Mouse (Mus musculus): ENCODE results near the gene Aup1. TPM values are rescaled to one million over a fixed set of nuclear protein-coding genes. Genes with fewer than 3 reads are reported as not detected.

Gene Aup1
- polyA plus RNA-seq, 1 experiment: 129 TPM

- peak overlapping the region; percentile 95 for H3K27ac ChIP-seq (ENCODE audit: insufficient read depth, low read length)
- 0 out of 2 replicates have a peak, but pooled peaks have one; percentile 30 for TF ChIP-seq POLR2A (IDR thresholded peaks at IDR 0.05; ENCODE audit: low read depth, low read length)
- no peak for TF ChIP-seq CTCF (IDR thresholded peaks at IDR 0.05; ENCODE audit: borderline replicate concordance, insufficient read depth, low read length)
- H3K4me1 ChIP-seq (ENCODE audit: control insufficient read depth, insufficient read depth, low read length): peaks cover 36% of the 10 kb centered on the region
- no peak overlapping the region for H3K4me3 ChIP-seq (ENCODE audit: insufficient read depth, low read length)
Observed at GRCm38 (mm10) chr6:83025221-83025620, 29.1 kb upstream of the Aup1 start.

- H3K4me3 ChIP-seq (ENCODE audit: insufficient read depth, low read length): no peak overlapping the region
- TF ChIP-seq CTCF (IDR thresholded peaks at IDR 0.05; ENCODE audit: borderline replicate concordance, insufficient read depth, low read length) (no peak), POLR2A (IDR thresholded peaks at IDR 0.05; ENCODE audit: low read depth, low read length) (no peak)
- H3K27ac ChIP-seq (ENCODE audit: insufficient read depth, low read length): peak overlapping the region; percentile 47
- peaks cover 38% of the 10 kb centered on the region for H3K4me1 ChIP-seq (ENCODE audit: control insufficient read depth, insufficient read depth, low read length)
Observed at GRCm38 (mm10) chr6:83027293-83027692, 27.0 kb upstream of the Aup1 start.

DNA sequence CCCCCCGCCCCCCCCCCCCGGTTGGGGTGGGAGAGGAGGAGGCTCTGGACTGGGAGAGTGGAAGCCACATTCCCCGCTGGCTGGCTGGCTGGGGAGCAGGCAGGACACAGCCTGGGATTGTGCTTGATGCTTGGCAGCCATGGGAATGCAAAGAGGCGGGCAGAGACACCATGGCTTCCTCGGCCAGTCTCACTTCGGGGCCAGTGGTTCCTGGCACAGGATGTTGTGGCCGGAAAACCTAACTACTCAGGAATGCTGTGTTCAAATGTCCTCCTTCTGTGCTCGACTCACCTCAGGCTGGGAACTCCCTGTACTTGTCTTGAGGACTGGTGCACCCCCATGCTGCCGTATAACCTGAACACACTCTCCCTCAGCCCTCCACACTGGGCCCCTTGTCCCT lies 26.6 kb upstream of the Aup1 start:
- Histone ChIP-seq H3K27ac (ENCODE audit: insufficient read depth, low read length) (peak overlapping the region; percentile 51), H3K4me1 (ENCODE audit: control insufficient read depth, insufficient read depth, low read length) (peaks cover 38% of the 10 kb centered on the region), H3K4me3 (ENCODE audit: insufficient read depth, low read length) (no peak overlapping the region)
- TF ChIP-seq POLR2A (IDR thresholded peaks at IDR 0.05; ENCODE audit: low read depth, low read length): peak; percentile 43; the same call in 1 of the 2 replicates
- TF ChIP-seq CTCF (IDR thresholded peaks at IDR 0.05; ENCODE audit: borderline replicate concordance, insufficient read depth, low read length): no peak

- Histone ChIP-seq H3K4me1 (ENCODE audit: control insufficient read depth, insufficient read depth, low read length) (peaks cover 25% of the 10 kb centered on the region), H3K27ac (ENCODE audit: insufficient read depth, low read length) (peak overlapping the region; percentile 51; the same call in 1 of the 2 replicates), H3K4me3 (ENCODE audit: insufficient read depth, low read length) (no peak overlapping the region)
- no peak for TF ChIP-seq CTCF (IDR thresholded peaks at IDR 0.05; ENCODE audit: borderline replicate concordance, insufficient read depth, low read length)
- no peak; the same call in 1 of the 2 replicates for TF ChIP-seq POLR2A (IDR thresholded peaks at IDR 0.05; ENCODE audit: low read depth, low read length)
Observed at GRCm38 (mm10) chr6:83029777-83030176, 24.5 kb upstream of the Aup1 start.

- TF ChIP-seq POLR2A (IDR thresholded peaks at IDR 0.05; ENCODE audit: low read depth, low read length) (no peak), CTCF (IDR thresholded peaks at IDR 0.05; ENCODE audit: borderline replicate concordance, insufficient read depth, low read length) (no peak)
- H3K4me1 ChIP-seq (ENCODE audit: control insufficient read depth, insufficient read depth, low read length): peaks cover 21% of the 10 kb centered on the region; the same call in 1 of the 2 replicates
- peak overlapping the region; percentile 93 for H3K4me3 ChIP-seq (ENCODE audit: insufficient read depth, low read length)
- H3K27ac ChIP-seq (ENCODE audit: insufficient read depth, low read length): peak overlapping the region; percentile 85
Observed at GRCm38 (mm10) chr6:83031111-83031510, 23.2 kb upstream of the Aup1 start.

DNA sequence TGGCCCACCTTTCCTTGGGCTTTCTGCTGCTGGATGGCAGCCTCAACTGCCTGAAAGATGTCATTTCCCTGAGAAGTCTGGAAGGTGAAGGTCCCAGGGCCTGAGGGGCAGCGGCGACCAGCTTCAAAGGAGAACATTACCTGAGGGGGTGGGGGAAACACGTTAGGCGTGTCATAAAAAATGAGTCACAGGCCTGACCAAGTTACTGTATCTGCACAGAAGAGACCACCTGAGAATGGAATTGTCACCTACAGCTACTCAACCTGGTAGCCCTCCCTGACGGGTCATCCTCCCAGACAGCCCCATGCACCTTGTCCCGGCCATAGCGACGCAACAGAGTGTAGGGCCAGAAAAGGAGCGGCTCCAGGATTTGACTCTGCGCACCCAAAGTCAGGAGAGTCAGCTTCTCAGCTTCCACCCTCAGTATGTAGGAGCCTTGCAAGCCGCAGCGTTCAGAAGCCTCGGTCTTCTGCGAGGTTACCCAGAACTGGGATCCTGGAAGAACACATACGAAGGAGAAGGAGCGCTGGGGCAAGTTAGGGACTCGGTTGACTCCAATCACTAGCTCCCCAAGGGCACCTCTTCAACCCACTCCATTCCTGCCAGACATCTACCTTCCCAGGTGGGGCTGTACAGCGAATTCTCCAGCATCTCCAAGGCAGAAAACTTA lies 22.3 kb upstream of the Aup1 start:
- TF ChIP-seq POLR2A (IDR thresholded peaks at IDR 0.05; ENCODE audit: low read depth, low read length): 0 out of 2 replicates have a peak, but pooled peaks have one; percentile 30
- TF ChIP-seq CTCF (IDR thresholded peaks at IDR 0.05; ENCODE audit: borderline replicate concordance, insufficient read depth, low read length): no peak
- H3K27ac ChIP-seq (ENCODE audit: insufficient read depth, low read length): peak overlapping the region; percentile 85; the same call in 1 of the 2 replicates
- peak overlapping the region; percentile 93 for H3K4me3 ChIP-seq (ENCODE audit: insufficient read depth, low read length)
- H3K4me1 ChIP-seq (ENCODE audit: control insufficient read depth, insufficient read depth, low read length): peaks cover 20% of the 10 kb centered on the region; the same call in 1 of the 2 replicates

DNA sequence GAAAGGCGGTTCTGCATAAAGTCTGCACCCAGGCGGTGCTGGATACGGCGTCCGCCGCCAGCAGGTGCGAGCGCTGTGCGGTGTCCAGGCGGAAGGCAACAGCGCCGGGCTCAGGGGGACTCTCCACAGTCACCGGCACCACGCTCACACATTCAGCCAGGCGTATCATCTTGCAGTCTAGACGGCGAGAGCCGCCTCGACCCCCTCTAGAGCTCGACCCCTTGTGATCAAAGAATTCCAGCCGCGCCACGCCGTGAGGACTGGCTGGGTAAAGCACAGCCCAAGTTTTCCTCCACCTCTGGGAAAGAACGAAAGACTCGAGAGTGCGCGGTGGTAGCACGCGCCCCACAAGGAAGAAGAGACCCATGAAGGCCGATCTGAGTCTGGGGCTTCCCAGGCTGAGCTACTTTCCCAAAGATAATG lies 21.5 kb upstream of the Aup1 start:
- Histone ChIP-seq H3K4me1 (ENCODE audit: control insufficient read depth, insufficient read depth, low read length) (peaks cover 16% of the 10 kb centered on the region; the same call in 1 of the 2 replicates), H3K27ac (ENCODE audit: insufficient read depth, low read length) (peak overlapping the region; percentile 85), H3K4me3 (ENCODE audit: insufficient read depth, low read length) (peak overlapping the region; percentile 93)
- TF ChIP-seq CTCF (IDR thresholded peaks at IDR 0.05; ENCODE audit: borderline replicate concordance, insufficient read depth, low read length): no peak
- no peak; the same call in 1 of the 2 replicates for TF ChIP-seq POLR2A (IDR thresholded peaks at IDR 0.05; ENCODE audit: low read depth, low read length)

- peak within 1 kb of the TSS; percentile 93 for H3K4me3 ChIP-seq (ENCODE audit: insufficient read depth, low read length)
- TF ChIP-seq POLR2A (IDR thresholded peaks at IDR 0.05; ENCODE audit: low read depth, low read length) (peak; percentile 80), CTCF (IDR thresholded peaks at IDR 0.05; ENCODE audit: borderline replicate concordance, insufficient read depth, low read length) (no peak)
- peaks cover 16% of the 10 kb centered on the region for H3K4me1 ChIP-seq (ENCODE audit: control insufficient read depth, insufficient read depth, low read length)
- peak within 1 kb of the TSS; percentile 95 for H3K27ac ChIP-seq (ENCODE audit: insufficient read depth, low read length)
Observed at GRCm38 (mm10) chr6:83033249-83034185, 20.8 kb upstream of the Aup1 start, which contains the start of the genes Dok1 and Loxl3. Dok1 (minus strand) TSS chr6:83033471. Loxl3 (plus strand) TSS chr6:83034173.

- peak overlapping the region; percentile 72 for H3K27ac ChIP-seq (ENCODE audit: insufficient read depth, low read length)
- no peak for TF ChIP-seq CTCF (IDR thresholded peaks at IDR 0.05; ENCODE audit: borderline replicate concordance, insufficient read depth, low read length)
- TF ChIP-seq POLR2A (IDR thresholded peaks at IDR 0.05; ENCODE audit: low read depth, low read length): no peak
- peak overlapping the region; percentile 93 for H3K4me3 ChIP-seq (ENCODE audit: insufficient read depth, low read length)
- H3K4me1 ChIP-seq (ENCODE audit: control insufficient read depth, insufficient read depth, low read length): peaks cover 12% of the 10 kb centered on the region; the same call in 1 of the 2 replicates
Observed at GRCm38 (mm10) chr6:83034463-83035055, 19.8 kb upstream of the Aup1 start.

Measured in embryonic fibroblast, embryonic 13.5 days (primary cell).